Mouse (Mus musculus): ENCODE results near the gene Gal3st1. TPM values are rescaled to one million over a fixed set of nuclear protein-coding genes. Genes with fewer than 3 reads are reported as not detected.

The Gal3st1 gene
- polyA plus RNA-seq, 1 experiment from 2014 or later = 3.3 TPM

- Histone ChIP-seq H3K9me3 (ENCODE audit: control insufficient read depth, low read length) (no peaks in the 10 kb centered on the region), H3K27me3 (replicated peaks; ENCODE audit: control insufficient read depth, insufficient read depth, low read length) (no peaks in the 10 kb centered on the region), H3K4me2 (ENCODE audit: low read depth, low read length) (no peak overlapping the region), H3K4me1 (ENCODE audit: control insufficient read depth, insufficient read depth, low read length) (no peaks in the 10 kb centered on the region), H3K9ac (ENCODE audit: low read depth, low read length) (no peak overlapping the region), H3K4me3 (ENCODE audit: low read depth, low read length) (no peak overlapping the region), H3K27ac (replicated peaks; ENCODE audit: low read depth, low read length) (no peak overlapping the region), H3K36me3 (ENCODE audit: control insufficient read depth, insufficient read depth, low read length) (peaks cover 98% of the 10 kb centered on the region)
- 75% methylated on average over 3 of the region's 3 CpGs for WGBS
- no peak for ATAC-seq (ENCODE audit: low read depth)
- DNase-seq (ENCODE audit: low spot score) = no peak
These were observed 9.1 kb upstream of the Gal3st1 start for GRCm38 (mm10) chr11:3974311-3974710.

- Histone ChIP-seq H3K4me2 (ENCODE audit: low read depth, low read length) (no peak within 1 kb of the TSS), H3K4me1 (ENCODE audit: control insufficient read depth, insufficient read depth, low read length) (no peaks in the 10 kb centered on the region), H3K27ac (replicated peaks; ENCODE audit: low read depth, low read length) (no peak within 1 kb of the TSS), H3K36me3 (ENCODE audit: control insufficient read depth, insufficient read depth, low read length) (peaks cover 86% of the 10 kb centered on the region), H3K27me3 (replicated peaks; ENCODE audit: control insufficient read depth, insufficient read depth, low read length) (no peaks in the 10 kb centered on the region), H3K9ac (ENCODE audit: low read depth, low read length) (no peak within 1 kb of the TSS), H3K9me3 (ENCODE audit: control insufficient read depth, low read length) (no peaks in the 10 kb centered on the region), H3K4me3 (ENCODE audit: low read depth, low read length) (no peak within 1 kb of the TSS)
- ATAC-seq (ENCODE audit: low read depth) (no peak), DNase-seq (ENCODE audit: low spot score) (no peak)
- 100% methylated on average over 6 of the region's 6 CpGs for WGBS
These were observed 6.8 kb upstream of the Gal3st1 start, which contains the start of gene 4930556J24Rik for GRCm38 (mm10) chr11:3976678-3977077. Gene 4930556J24Rik (minus strand): TSS chr11:3976778.

DNA sequence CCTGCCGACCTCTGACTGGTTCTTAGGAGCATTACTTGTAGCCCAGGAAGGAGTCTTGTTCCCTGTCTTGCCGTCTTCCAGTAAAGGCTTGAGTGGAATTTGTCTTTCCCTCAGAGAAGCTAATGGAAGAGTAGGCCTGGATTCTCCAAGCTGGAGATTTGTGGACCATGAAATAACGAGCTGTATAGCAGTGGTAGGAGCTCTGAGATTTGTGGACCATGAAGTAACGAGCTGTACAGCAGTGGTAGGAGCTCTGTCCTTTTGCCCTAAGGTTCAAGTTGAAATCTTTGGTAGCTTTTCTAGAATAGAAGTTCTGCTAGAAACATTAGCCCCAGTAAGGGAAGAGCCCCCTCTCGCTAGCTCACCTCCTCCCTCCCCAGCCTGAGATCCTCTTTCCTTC is 5.0 kb upstream of the Gal3st1 start:
- H3K27ac ChIP-seq (replicated peaks; ENCODE audit: low read depth, low read length) = no peak overlapping the region
- H3K27me3 ChIP-seq (replicated peaks; ENCODE audit: control insufficient read depth, insufficient read depth, low read length) = no peaks in the 10 kb centered on the region
- no peak for ATAC-seq (ENCODE audit: low read depth)
- 0 out of 2 replicates have a peak, but pooled peaks cover 3% of the 10 kb centered on the region for H3K4me1 ChIP-seq (ENCODE audit: control insufficient read depth, insufficient read depth, low read length)
- no peak overlapping the region for H3K4me2 ChIP-seq (ENCODE audit: low read depth, low read length)
- 90% methylated on average over 5 of the region's 5 CpGs for WGBS
- peaks cover 68% of the 10 kb centered on the region for H3K36me3 ChIP-seq (ENCODE audit: control insufficient read depth, insufficient read depth, low read length)
- H3K4me3 ChIP-seq (ENCODE audit: low read depth, low read length) = no peak overlapping the region
- no peak overlapping the region for H3K9ac ChIP-seq (ENCODE audit: low read depth, low read length)
- no peak for DNase-seq (ENCODE audit: low spot score)
- H3K9me3 ChIP-seq (ENCODE audit: control insufficient read depth, low read length) = no peaks in the 10 kb centered on the region

GRCm38 (mm10) chr11:3981536-3981935 is 1.9 kb upstream of the Gal3st1 start:
- DNase-seq (ENCODE audit: low spot score) (peak; percentile 52), ATAC-seq (ENCODE audit: low read depth) (no peak)
- Histone ChIP-seq H3K27me3 (replicated peaks; ENCODE audit: control insufficient read depth, insufficient read depth, low read length) (peaks cover 3% of the 10 kb centered on the region; the same call in 1 of the 2 replicates), H3K4me2 (ENCODE audit: low read depth, low read length) (no peak overlapping the region), H3K36me3 (ENCODE audit: control insufficient read depth, insufficient read depth, low read length) (peaks cover 38% of the 10 kb centered on the region), H3K4me3 (ENCODE audit: low read depth, low read length) (no peak overlapping the region), H3K9ac (ENCODE audit: low read depth, low read length) (no peak overlapping the region), H3K9me3 (ENCODE audit: control insufficient read depth, low read length) (no peaks in the 10 kb centered on the region), H3K27ac (replicated peaks; ENCODE audit: low read depth, low read length) (no peak overlapping the region), H3K4me1 (ENCODE audit: control insufficient read depth, insufficient read depth, low read length) (0 out of 2 replicates have a peak, but pooled peaks cover 7% of the 10 kb centered on the region)
- 36% methylated on average over 6 of the region's 6 CpGs for WGBS

DNA sequence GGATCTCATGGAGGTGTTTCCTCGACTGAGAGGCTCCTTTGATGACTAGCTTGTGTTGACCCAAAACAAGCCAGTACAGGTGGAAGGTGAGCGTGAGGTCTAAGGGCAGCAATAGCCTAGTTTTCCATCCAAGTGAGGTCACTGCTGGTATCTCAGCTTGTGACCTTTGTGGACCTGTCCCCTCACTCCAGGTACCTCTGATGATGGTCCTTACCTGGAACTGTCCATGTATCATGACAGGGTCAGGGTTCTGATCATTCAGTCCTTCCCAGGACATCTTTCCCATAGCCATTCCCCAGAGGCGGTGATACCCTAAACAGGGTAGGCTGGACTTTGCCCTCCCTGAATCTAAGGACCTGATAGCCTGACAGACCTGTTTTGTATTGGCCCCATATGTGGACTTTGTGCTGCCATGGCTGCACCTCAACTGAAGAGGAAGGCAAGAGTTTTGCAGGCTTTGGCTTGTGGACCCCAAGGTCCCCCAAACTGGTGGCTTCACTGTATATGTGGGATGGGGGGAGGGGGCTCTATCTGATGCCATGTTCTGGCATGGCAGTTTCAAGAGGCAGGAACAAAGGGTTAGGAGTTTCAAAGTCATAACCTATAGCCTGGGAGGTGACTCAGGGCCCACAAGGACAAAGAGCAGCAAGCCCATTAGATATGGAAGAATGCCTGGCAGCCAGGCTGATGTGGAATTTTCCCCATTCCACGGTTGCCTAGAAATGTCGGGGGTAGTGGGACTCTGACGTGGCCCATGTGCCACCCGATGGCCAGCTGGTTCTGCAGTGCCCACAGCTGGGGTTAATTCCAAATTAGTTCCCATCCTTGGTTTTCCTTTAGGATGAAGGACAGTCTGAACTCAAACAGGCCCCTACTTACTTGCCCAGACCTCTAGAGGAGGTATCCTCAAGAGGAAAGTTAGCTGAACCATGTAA is 894 bp upstream of the Gal3st1 start:
- peaks cover 3% of the 10 kb centered on the region; the same call in 1 of the 2 replicates for H3K27me3 ChIP-seq (replicated peaks; ENCODE audit: control insufficient read depth, insufficient read depth, low read length)
- H3K4me3 ChIP-seq (ENCODE audit: low read depth, low read length) = no peak overlapping the region
- peaks cover 28% of the 10 kb centered on the region for H3K36me3 ChIP-seq (ENCODE audit: control insufficient read depth, insufficient read depth, low read length)
- 0 out of 2 replicates have a peak, but pooled peaks cover 7% of the 10 kb centered on the region for H3K4me1 ChIP-seq (ENCODE audit: control insufficient read depth, insufficient read depth, low read length)
- H3K4me2 ChIP-seq (ENCODE audit: low read depth, low read length) = peak overlapping the region; percentile 72; the same call in 1 of the 2 replicates
- H3K27ac ChIP-seq (replicated peaks; ENCODE audit: low read depth, low read length) = no peak overlapping the region
- no peak for DNase-seq (ENCODE audit: low spot score)
- ATAC-seq (ENCODE audit: low read depth) = no peak
- WGBS = 63% methylated on average over 7 of the region's 7 CpGs
- no peaks in the 10 kb centered on the region for H3K9me3 ChIP-seq (ENCODE audit: control insufficient read depth, low read length)
- no peak overlapping the region for H3K9ac ChIP-seq (ENCODE audit: low read depth, low read length)

DNA sequence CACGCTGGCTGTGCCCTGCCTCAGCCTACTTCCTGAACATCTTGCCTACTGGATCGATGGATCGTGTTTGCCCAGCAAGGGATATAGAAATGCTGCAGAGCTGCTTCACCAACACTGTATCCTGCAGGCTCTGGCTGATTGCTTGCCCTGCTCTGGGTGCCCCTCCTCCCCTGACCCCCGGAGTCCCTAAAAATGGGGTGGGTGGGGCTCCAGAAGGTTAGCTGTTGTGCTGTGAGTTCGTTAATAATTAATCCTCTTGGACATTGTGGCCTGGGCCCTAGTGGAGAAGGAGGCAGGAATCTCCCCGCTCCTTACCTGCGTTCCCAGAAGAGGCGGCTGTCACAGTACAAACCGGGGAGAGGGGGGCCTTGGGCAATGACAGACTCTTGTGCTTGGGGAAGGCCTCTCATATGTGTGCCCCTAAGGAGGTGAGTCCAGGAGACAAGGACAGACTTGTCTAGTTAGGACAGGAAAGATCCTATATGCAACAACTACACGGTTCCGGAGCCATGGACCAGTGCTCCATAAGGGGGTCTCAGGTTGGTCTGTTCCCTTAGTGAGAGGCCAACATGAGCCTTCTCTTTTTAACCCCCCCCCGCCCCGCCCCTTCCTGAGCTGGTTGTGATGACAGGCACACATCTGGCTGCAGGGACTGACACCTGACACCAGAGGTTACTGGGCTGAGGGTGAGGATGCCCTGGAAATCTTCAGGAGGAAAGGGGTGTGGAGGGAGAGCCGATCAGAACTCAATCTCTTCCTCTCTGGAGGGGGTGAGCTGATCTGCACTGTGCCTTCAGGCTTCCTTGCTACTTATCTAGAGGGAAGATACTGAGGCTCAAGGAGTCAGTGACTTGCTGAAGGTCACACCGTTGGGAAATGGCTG is 668 bp downstream of the Gal3st1 start:
- Histone ChIP-seq H3K4me1 (ENCODE audit: control insufficient read depth, insufficient read depth, low read length) (0 out of 2 replicates have a peak, but pooled peaks cover 7% of the 10 kb centered on the region), H3K27me3 (replicated peaks; ENCODE audit: control insufficient read depth, insufficient read depth, low read length) (peaks cover 3% of the 10 kb centered on the region; the same call in 1 of the 2 replicates), H3K9ac (ENCODE audit: low read depth, low read length) (peak overlapping the region; percentile 60), H3K4me3 (ENCODE audit: low read depth, low read length) (peak overlapping the region; percentile 42), H3K27ac (replicated peaks; ENCODE audit: low read depth, low read length) (no peak overlapping the region), H3K9me3 (ENCODE audit: control insufficient read depth, low read length) (no peaks in the 10 kb centered on the region), H3K36me3 (ENCODE audit: control insufficient read depth, insufficient read depth, low read length) (peaks cover 13% of the 10 kb centered on the region), H3K4me2 (ENCODE audit: low read depth, low read length) (peak overlapping the region; percentile 72)
- peak; percentile 4; the same call in 1 of the 2 replicates for ATAC-seq (ENCODE audit: low read depth)
- DNase-seq (ENCODE audit: low spot score) = no peak
- 6% methylated on average over 14 of the region's 15 CpGs for WGBS

GRCm38 (mm10) chr11:3989748-3990147 is 6.3 kb downstream of the Gal3st1 start:
- H3K4me3 ChIP-seq (ENCODE audit: low read depth, low read length) = no peak overlapping the region
- no peaks in the 10 kb centered on the region for H3K9me3 ChIP-seq (ENCODE audit: control insufficient read depth, low read length)
- H3K27ac ChIP-seq (replicated peaks; ENCODE audit: low read depth, low read length) = no peak overlapping the region
- no peaks in the 10 kb centered on the region for H3K4me1 ChIP-seq (ENCODE audit: control insufficient read depth, insufficient read depth, low read length)
- H3K4me2 ChIP-seq (ENCODE audit: low read depth, low read length) = no peak overlapping the region
- ATAC-seq (ENCODE audit: low read depth) = no peak
- no peaks in the 10 kb centered on the region for H3K27me3 ChIP-seq (replicated peaks; ENCODE audit: control insufficient read depth, insufficient read depth, low read length)
- no peaks in the 10 kb centered on the region for H3K36me3 ChIP-seq (ENCODE audit: control insufficient read depth, insufficient read depth, low read length)
- DNase-seq (ENCODE audit: low spot score) = no peak
- WGBS = 58% methylated on average over 3 of the region's 3 CpGs
- no peak overlapping the region for H3K9ac ChIP-seq (ENCODE audit: low read depth, low read length)

GRCm38 (mm10) chr11:3993132-3993531 is 9.7 kb downstream of the Gal3st1 start:
- H3K4me1 ChIP-seq (ENCODE audit: control insufficient read depth, insufficient read depth, low read length) = peaks cover 5% of the 10 kb centered on the region; the same call in 1 of the 2 replicates
- ATAC-seq (ENCODE audit: low read depth) = no peak
- no peak for DNase-seq (ENCODE audit: low spot score)
- no peak overlapping the region for H3K27ac ChIP-seq (replicated peaks; ENCODE audit: low read depth, low read length)
- no peak overlapping the region for H3K9ac ChIP-seq (ENCODE audit: low read depth, low read length)
- H3K9me3 ChIP-seq (ENCODE audit: control insufficient read depth, low read length) = no peaks in the 10 kb centered on the region
- H3K36me3 ChIP-seq (ENCODE audit: control insufficient read depth, insufficient read depth, low read length) = no peaks in the 10 kb centered on the region
- 67% methylated on average over 6 of the region's 6 CpGs for WGBS
- peaks cover 16% of the 10 kb centered on the region for H3K27me3 ChIP-seq (replicated peaks; ENCODE audit: control insufficient read depth, insufficient read depth, low read length)
- H3K4me3 ChIP-seq (ENCODE audit: low read depth, low read length) = no peak overlapping the region
- H3K4me2 ChIP-seq (ENCODE audit: low read depth, low read length) = no peak overlapping the region

Data from embryonic facial prominence, embryonic 14.5 days (tissue).